Mouse (Mus musculus): ENCODE results near the gene Capn7. TPM values are rescaled to one million over a fixed set of nuclear protein-coding genes. Genes with fewer than 3 reads are reported as not detected.

Capn7 gene
- total and polyA plus RNA-seq, 2 experiments, result 6.1 to 38.1 TPM

GRCm38 (mm10) chr14:31327196-31327595 is 9.2 kb upstream of the Capn7 start:
- H3K4me1 ChIP-seq (ENCODE audit: control insufficient read depth, insufficient read depth, low read length), result no peaks in the 10 kb centered on the region
- WGBS, result 100% methylated on average over 1 of the region's 1 CpGs
- H3K36me3 ChIP-seq (ENCODE audit: control insufficient read depth, insufficient read depth, low read length), result no peaks in the 10 kb centered on the region
- H3K79me2 ChIP-seq (ENCODE audit: control insufficient read depth, insufficient read depth, low read length), result no peaks in the 10 kb centered on the region
- TF ChIP-seq POLR2A (IDR thresholded peaks at IDR 0.05; ENCODE audit: extremely low read depth, insufficient read depth, low read length) (no peak), CTCF (IDR thresholded peaks at IDR 0.05; ENCODE audit: low read depth, low read length) (no peak)
- H3K9ac ChIP-seq (ENCODE audit: low read depth, low read length), result no peak overlapping the region
- H3K27me3 ChIP-seq (ENCODE audit: control insufficient read depth, insufficient read depth, low read length), result peaks cover 2% of the 10 kb centered on the region; the same call in 1 of the 2 replicates
- no peak overlapping the region for H3K27ac ChIP-seq (replicated peaks; ENCODE audit: insufficient read depth, low read depth, low read length)
- H3K4me3 ChIP-seq (ENCODE audit: insufficient read depth, low read depth, low read length), result no peak overlapping the region
- no peak for DNase-seq (ENCODE audit: extremely low read depth, low read depth, low spot score)

- H3K79me2 ChIP-seq (ENCODE audit: control insufficient read depth, insufficient read depth, low read length), result no peaks in the 10 kb centered on the region
- DNase-seq (ENCODE audit: extremely low read depth, low read depth, low spot score), result peak; percentile 7
- no peak overlapping the region for H3K4me3 ChIP-seq (ENCODE audit: insufficient read depth, low read depth, low read length)
- H3K27ac ChIP-seq (replicated peaks; ENCODE audit: insufficient read depth, low read depth, low read length), result no peak overlapping the region
- TF ChIP-seq POLR2A (IDR thresholded peaks at IDR 0.05; ENCODE audit: extremely low read depth, insufficient read depth, low read length) (no peak), CTCF (IDR thresholded peaks at IDR 0.05; ENCODE audit: low read depth, low read length) (no peak)
- no peak overlapping the region for H3K9ac ChIP-seq (ENCODE audit: low read depth, low read length)
- 72% methylated on average over 4 of the region's 4 CpGs for WGBS
- H3K4me1 ChIP-seq (ENCODE audit: control insufficient read depth, insufficient read depth, low read length), result no peaks in the 10 kb centered on the region
- H3K36me3 ChIP-seq (ENCODE audit: control insufficient read depth, insufficient read depth, low read length), result no peaks in the 10 kb centered on the region
- peaks cover 2% of the 10 kb centered on the region; the same call in 1 of the 2 replicates for H3K27me3 ChIP-seq (ENCODE audit: control insufficient read depth, insufficient read depth, low read length)
These were observed 8.8 kb upstream of the Capn7 start for GRCm38 (mm10) chr14:31327681-31328080.

- 52% methylated on average over 2 of the region's 2 CpGs for WGBS
These were observed 6.7 kb upstream of the Capn7 start for GRCm38 (mm10) chr14:31329741-31330140.

GRCm38 (mm10) chr14:31330957-31331356 is 5.5 kb upstream of the Capn7 start:
- H3K79me2 ChIP-seq (ENCODE audit: control insufficient read depth, insufficient read depth, low read length), result no peaks in the 10 kb centered on the region
- WGBS, result 76% methylated on average over 4 of the region's 4 CpGs
- no peak for DNase-seq (ENCODE audit: extremely low read depth, low read depth, low spot score)

More at GRCm38 (mm10) chr14:31329741-31330140, 6.7 kb upstream of the Capn7 start:
- no peak for DNase-seq (ENCODE audit: extremely low read depth, low read depth, low spot score)
- Histone ChIP-seq H3K4me1 (ENCODE audit: control insufficient read depth, insufficient read depth, low read length) (no peaks in the 10 kb centered on the region), H3K27me3 (ENCODE audit: control insufficient read depth, insufficient read depth, low read length) (peaks cover 2% of the 10 kb centered on the region; the same call in 1 of the 2 replicates), H3K79me2 (ENCODE audit: control insufficient read depth, insufficient read depth, low read length) (no peaks in the 10 kb centered on the region), H3K36me3 (ENCODE audit: control insufficient read depth, insufficient read depth, low read length) (no peaks in the 10 kb centered on the region), H3K4me3 (ENCODE audit: insufficient read depth, low read depth, low read length) (no peak overlapping the region), H3K27ac (replicated peaks; ENCODE audit: insufficient read depth, low read depth, low read length) (no peak overlapping the region), H3K9ac (ENCODE audit: low read depth, low read length) (no peak overlapping the region)
- TF ChIP-seq CTCF (IDR thresholded peaks at IDR 0.05; ENCODE audit: low read depth, low read length) (no peak), POLR2A (IDR thresholded peaks at IDR 0.05; ENCODE audit: extremely low read depth, insufficient read depth, low read length) (no peak)

GRCm38 (mm10) chr14:31335765-31336164 is 673 bp upstream of the Capn7 start:
- no peak overlapping the region for H3K9ac ChIP-seq (ENCODE audit: low read depth, low read length)
- no peak overlapping the region for H3K27ac ChIP-seq (replicated peaks; ENCODE audit: insufficient read depth, low read depth, low read length)

More at GRCm38 (mm10) chr14:31330957-31331356, 5.5 kb upstream of the Capn7 start:
- Histone ChIP-seq H3K4me1 (ENCODE audit: control insufficient read depth, insufficient read depth, low read length) (no peaks in the 10 kb centered on the region), H3K4me3 (ENCODE audit: insufficient read depth, low read depth, low read length) (no peak overlapping the region), H3K27me3 (ENCODE audit: control insufficient read depth, insufficient read depth, low read length) (peaks cover 2% of the 10 kb centered on the region; the same call in 1 of the 2 replicates), H3K27ac (replicated peaks; ENCODE audit: insufficient read depth, low read depth, low read length) (no peak overlapping the region), H3K36me3 (ENCODE audit: control insufficient read depth, insufficient read depth, low read length) (no peaks in the 10 kb centered on the region), H3K9ac (ENCODE audit: low read depth, low read length) (no peak overlapping the region)
- no peak for TF ChIP-seq CTCF (IDR thresholded peaks at IDR 0.05; ENCODE audit: low read depth, low read length)
- no peak for TF ChIP-seq POLR2A (IDR thresholded peaks at IDR 0.05; ENCODE audit: extremely low read depth, insufficient read depth, low read length)

GRCm38 (mm10) chr14:31337406-31337805 is 968 bp downstream of the Capn7 start:
- no peak for DNase-seq (ENCODE audit: extremely low read depth, low read depth, low spot score)
- Histone ChIP-seq H3K27me3 (ENCODE audit: control insufficient read depth, insufficient read depth, low read length) (no peaks in the 10 kb centered on the region), H3K4me3 (ENCODE audit: insufficient read depth, low read depth, low read length) (peak overlapping the region; percentile 87), H3K27ac (replicated peaks; ENCODE audit: insufficient read depth, low read depth, low read length) (no peak overlapping the region), H3K36me3 (ENCODE audit: control insufficient read depth, insufficient read depth, low read length) (peaks cover 5% of the 10 kb centered on the region; the same call in 1 of the 2 replicates), H3K4me1 (ENCODE audit: control insufficient read depth, insufficient read depth, low read length) (peaks cover 6% of the 10 kb centered on the region), H3K9ac (ENCODE audit: low read depth, low read length) (no peak overlapping the region), H3K79me2 (ENCODE audit: control insufficient read depth, insufficient read depth, low read length) (peaks cover 6% of the 10 kb centered on the region; the same call in 1 of the 2 replicates)
- TF ChIP-seq POLR2A (IDR thresholded peaks at IDR 0.05; ENCODE audit: extremely low read depth, insufficient read depth, low read length) (no peak), CTCF (IDR thresholded peaks at IDR 0.05; ENCODE audit: low read depth, low read length) (no peak)
- 29% methylated on average over 7 of the region's 7 CpGs for WGBS

More at GRCm38 (mm10) chr14:31335765-31336164, 673 bp upstream of the Capn7 start:
- 55% methylated on average over 3 of the region's 3 CpGs for WGBS
- Histone ChIP-seq H3K4me3 (ENCODE audit: insufficient read depth, low read depth, low read length) (peak overlapping the region; percentile 9; the same call in 1 of the 2 replicates), H3K4me1 (ENCODE audit: control insufficient read depth, insufficient read depth, low read length) (peaks cover 6% of the 10 kb centered on the region), H3K27me3 (ENCODE audit: control insufficient read depth, insufficient read depth, low read length) (peaks cover 2% of the 10 kb centered on the region; the same call in 1 of the 2 replicates), H3K36me3 (ENCODE audit: control insufficient read depth, insufficient read depth, low read length) (peaks cover 2% of the 10 kb centered on the region; the same call in 1 of the 2 replicates), H3K79me2 (ENCODE audit: control insufficient read depth, insufficient read depth, low read length) (peaks cover 6% of the 10 kb centered on the region; the same call in 1 of the 2 replicates)
- no peak for TF ChIP-seq CTCF (IDR thresholded peaks at IDR 0.05; ENCODE audit: low read depth, low read length)
- TF ChIP-seq POLR2A (IDR thresholded peaks at IDR 0.05; ENCODE audit: extremely low read depth, insufficient read depth, low read length), result no peak
- DNase-seq (ENCODE audit: extremely low read depth, low read depth, low spot score), result no peak

All from liver, adult 2 months (tissue).